Mouse (Mus musculus) heart, adult 2 months (tissue): Measurements from ENCODE around the gene Med8. TPM values are rescaled to one million over a fixed set of nuclear protein-coding genes. Genes with fewer than 3 reads are reported as not detected.

Experiments used
- DNase-seq, 2 experiments: peaks; one replicate each; pipeline ENCODE4 v3.0.0; 2021
- H3K27ac ChIP-seq: fragments of 200-600 bp; 2 replicates; pipeline ENCODE4 v1.8.1; 2022
- H3K27me3 ChIP-seq: fragments of 200-500 bp; 2 replicates; pipeline ENCODE4 v1.6.1; 2012; ENCODE audit warnings: mild to moderate bottlenecking, low read length, inconsistent platforms, mixed read lengths; ENCODE audit not compliant: control insufficient read depth, insufficient read depth
- H3K36me3 ChIP-seq: fragments of 200-500 bp; 2 replicates; pipeline ENCODE4 v1.6.1; 2012; ENCODE audit warnings: low read length, inconsistent platforms; ENCODE audit not compliant: control insufficient read depth, insufficient read depth
- H3K4me1 ChIP-seq: fragments of 200-500 bp; 2 replicates; pipeline ENCODE4 v1.6.1; 2011; ENCODE audit warnings: low read length; ENCODE audit not compliant: control insufficient read depth, insufficient read depth
- H3K4me3 ChIP-seq: fragments of 200-600 bp; 2 replicates; pipeline ENCODE4 v1.8.1; 2022
- H3K79me2 ChIP-seq: fragments of 200-500 bp; replicated peaks from 2 replicates; pipeline ENCODE4 v1.6.1; 2012; ENCODE audit warnings: mild to moderate bottlenecking, inconsistent platforms, low read length, moderate library complexity, mixed read lengths; ENCODE audit not compliant: control insufficient read depth, insufficient read depth
- H3K9ac ChIP-seq: fragments of 200-500 bp; 2 replicates; pipeline ENCODE4 v1.6.1; 2012; ENCODE audit warnings: low read depth, mild to moderate bottlenecking, control low read depth, inconsistent platforms, low read length, mixed read lengths
- CTCF ChIP-seq: fragments of 200-600 bp; IDR thresholded peaks from 2 replicates; pipeline ENCODE4 v1.8.1; 2022; ENCODE audit warnings: antibody characterized with exemption, mild to moderate bottlenecking, moderate library complexity
- EP300 ChIP-seq: fragments of 200-500 bp; IDR thresholded peaks from 2 replicates; pipeline ENCODE4 v1.6.1; 2011; ENCODE audit warnings: low read depth, low read length, control low read depth; ENCODE audit not compliant: insufficient read depth
- POLR2A ChIP-seq: fragments of 200-500 bp; IDR thresholded peaks from 2 replicates; pipeline ENCODE4 v1.6.1; 2011; ENCODE audit warnings: mild to moderate bottlenecking, low read depth, low read length, control low read depth; ENCODE audit not compliant: insufficient read depth
- WGBS: fragments of 180-500 bp; shearing (Covaris S2); methylation state at CpG from one replicate; pipeline ENCODE4 v1.1.7; 2018; 5-methylcytosine and 5-hydroxymethylcytosine counted together
- intact Hi-C: fragments of 180-260 bp; cut with DNase I; formaldehyde crosslinking; loops from one replicate; pipeline ENCODE4 v1.15.1; 2025
- polyA plus RNA-seq: library from polyadenylated mRNA; depleted of rRNA; stranded (reverse); fragments of >200 nt; gene quantifications from 2 replicates; pipeline ENCODE4 v1.2.3, GENCODE M21; 2012
- total RNA-seq, 2 experiments: library from RNA; stranded (reverse); gene quantifications; 2 replicates each; pipeline ENCODE4 v1.2.3; 2021

Gene Med8
- total and polyA plus RNA-seq, 3 experiments, result 19.0 to 42.5 (median 41.0) TPM

DNA sequence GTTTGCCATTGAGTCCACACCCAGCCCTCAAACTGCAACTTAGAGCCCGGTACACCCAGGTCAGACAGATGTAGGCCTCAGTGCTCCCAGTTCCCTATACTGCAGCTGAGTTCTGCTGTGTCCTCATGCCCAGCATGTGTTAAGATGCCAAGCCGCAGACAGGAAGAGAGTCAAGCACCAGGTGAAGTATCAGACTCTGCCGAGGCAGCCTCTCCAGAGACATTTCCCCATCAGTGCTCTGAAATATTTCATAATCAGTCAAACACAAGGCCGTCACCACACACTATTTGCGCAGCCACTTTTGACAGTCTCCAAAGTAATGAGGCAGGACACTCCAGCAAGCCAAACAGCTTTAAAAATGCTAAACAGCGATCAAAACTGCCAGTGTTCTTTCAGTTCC, 10.7 kb upstream of the Med8 start:
- H3K79me2 ChIP-seq, result no peaks in the 10 kb centered on the region
- no peak overlapping the region for H3K4me3 ChIP-seq
- peaks cover 5% of the 10 kb centered on the region for H3K4me1 ChIP-seq
- H3K27me3 ChIP-seq, result no peaks in the 10 kb centered on the region
- intact Hi-C loops, result no loop called here
- WGBS, result 93% methylated on average over 6 of the region's 6 CpGs
- no peak overlapping the region for H3K27ac ChIP-seq
- DNase-seq, result no peak
- H3K9ac ChIP-seq, result no peak overlapping the region
- TF ChIP-seq POLR2A (no peak), CTCF (no peak), EP300 (no peak)
- H3K36me3 ChIP-seq, result peaks cover 3% of the 10 kb centered on the region; the same call in 1 of the 2 replicates

DNA sequence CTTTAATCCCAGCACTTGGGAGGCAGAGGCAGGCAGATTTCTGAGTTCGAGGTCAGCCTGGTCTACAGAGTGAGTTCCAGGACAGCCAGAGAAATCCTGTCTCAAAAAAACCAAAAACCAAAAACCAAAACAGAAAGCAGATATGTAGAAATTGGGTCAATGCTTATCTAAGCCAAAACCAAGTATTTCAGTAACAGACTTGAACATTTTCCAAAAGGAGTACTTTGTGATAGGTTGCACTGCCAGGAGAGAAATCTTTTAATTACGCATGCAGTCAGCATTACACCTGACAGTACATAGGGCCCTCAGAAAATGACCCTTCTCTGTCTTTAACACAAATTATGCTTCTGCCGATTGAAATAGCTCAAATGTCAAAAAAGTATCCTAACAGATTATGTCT, 7.7 kb upstream of the Med8 start:
- no peak overlapping the region for H3K4me3 ChIP-seq
- H3K9ac ChIP-seq, result no peak overlapping the region
- H3K36me3 ChIP-seq, result no peaks in the 10 kb centered on the region
- intact Hi-C loops, result no loop called here
- no peaks in the 10 kb centered on the region for H3K79me2 ChIP-seq
- no peak overlapping the region for H3K27ac ChIP-seq
- no peaks in the 10 kb centered on the region for H3K4me1 ChIP-seq
- WGBS, result 90% methylated on average over 3 of the region's 3 CpGs
- DNase-seq, result no peak
- TF ChIP-seq POLR2A (no peak), CTCF (no peak), EP300 (no peak)
- H3K27me3 ChIP-seq, result no peaks in the 10 kb centered on the region

DNA sequence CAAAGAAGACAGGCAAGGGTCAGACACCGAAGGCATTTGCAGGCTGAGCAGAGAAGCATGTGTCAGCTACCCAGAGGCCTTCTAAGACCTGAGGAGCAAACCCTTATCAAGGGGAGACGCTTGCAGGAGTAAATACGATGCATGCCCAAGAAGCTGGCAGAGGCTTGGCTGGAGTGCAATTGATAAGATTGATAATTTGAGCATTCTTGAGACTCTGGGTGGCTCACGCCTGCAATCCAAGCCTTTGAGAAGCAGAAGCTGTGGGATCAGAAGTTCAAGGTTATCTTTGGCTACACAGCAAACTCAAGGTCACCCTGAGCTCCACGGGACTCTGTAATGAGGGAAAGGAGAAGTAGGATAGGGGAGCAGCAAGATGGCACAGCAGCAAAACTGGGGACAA, 7.2 kb upstream of the Med8 start:
- Histone ChIP-seq H3K4me3 (no peak overlapping the region), H3K79me2 (no peaks in the 10 kb centered on the region), H3K36me3 (no peaks in the 10 kb centered on the region), H3K27me3 (no peaks in the 10 kb centered on the region), H3K4me1 (no peaks in the 10 kb centered on the region), H3K27ac (no peak overlapping the region), H3K9ac (no peak overlapping the region)
- no peak for TF ChIP-seq POLR2A
- no peak for TF ChIP-seq CTCF
- TF ChIP-seq EP300, result no peak
- no peak for DNase-seq
- WGBS, result 76% methylated on average over 5 of the region's 5 CpGs
- intact Hi-C loops, result no loop called here

DNA sequence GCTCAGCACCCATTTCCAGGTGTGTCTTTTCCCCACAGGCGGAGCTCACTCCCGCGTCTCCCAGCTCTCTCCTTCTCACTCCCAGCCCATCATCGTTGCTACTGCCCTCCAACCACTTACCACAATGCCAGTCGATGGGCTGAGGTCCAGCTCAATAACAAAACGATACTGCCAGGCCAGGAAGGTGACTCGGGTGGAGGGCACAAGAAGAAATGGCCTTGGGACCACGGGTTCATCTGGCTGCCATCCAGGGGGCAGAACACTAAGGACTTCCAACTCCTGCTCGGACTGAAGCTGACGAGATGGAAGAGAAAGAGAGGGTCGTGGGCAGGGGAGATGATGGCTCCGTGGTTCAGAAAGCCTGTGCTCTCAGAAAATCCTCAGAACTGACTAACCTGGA, 6.4 kb upstream of the Med8 start:
- no peaks in the 10 kb centered on the region for H3K4me1 ChIP-seq
- intact Hi-C loops, result no loop called here

DNA sequence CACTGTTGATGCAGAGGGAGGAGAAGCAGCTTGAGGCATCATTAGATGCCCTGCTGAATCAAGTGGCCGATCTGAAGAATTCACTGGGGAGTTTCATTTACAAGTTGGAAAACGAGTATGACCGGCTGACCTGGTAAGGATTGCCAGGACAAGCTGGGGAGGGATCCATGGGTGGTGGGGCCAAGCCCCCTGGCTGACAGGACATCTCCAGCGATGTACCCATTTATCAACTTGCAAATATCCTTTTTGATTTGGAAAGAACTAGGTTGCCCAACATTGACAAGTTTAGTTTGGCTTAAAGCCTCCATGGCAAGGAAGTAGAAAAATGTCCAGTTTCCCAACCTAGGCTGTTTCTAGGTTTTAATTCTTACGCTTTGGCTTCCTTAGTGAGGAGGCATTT, 1.7 kb downstream of the Med8 start:
- H3K4me3 ChIP-seq, result no peak overlapping the region
- H3K4me1 ChIP-seq, result peaks cover 5% of the 10 kb centered on the region
- TF ChIP-seq EP300 (no peak), CTCF (no peak), POLR2A (no peak)
- no peaks in the 10 kb centered on the region for H3K79me2 ChIP-seq
- no peak overlapping the region for H3K27ac ChIP-seq
- 83% methylated on average over 5 of the region's 5 CpGs for WGBS
- no peak for DNase-seq
- no peak overlapping the region for H3K9ac ChIP-seq
- no peaks in the 10 kb centered on the region; the same call in 1 of the 2 replicates for H3K36me3 ChIP-seq
- intact Hi-C loops, result no loop called here
- no peaks in the 10 kb centered on the region for H3K27me3 ChIP-seq

More for the DNA sequence above, 6.4 kb upstream of the Med8 start:
- H3K79me2 ChIP-seq, result no peaks in the 10 kb centered on the region
- H3K27ac ChIP-seq, result no peak overlapping the region
- no peaks in the 10 kb centered on the region for H3K36me3 ChIP-seq
- no peak for DNase-seq
- WGBS, result 80% methylated on average over 12 of the region's 12 CpGs
- TF ChIP-seq CTCF (no peak), EP300 (no peak), POLR2A (no peak)
- no peak overlapping the region for H3K4me3 ChIP-seq
- no peak overlapping the region for H3K9ac ChIP-seq
- no peaks in the 10 kb centered on the region for H3K27me3 ChIP-seq

DNA sequence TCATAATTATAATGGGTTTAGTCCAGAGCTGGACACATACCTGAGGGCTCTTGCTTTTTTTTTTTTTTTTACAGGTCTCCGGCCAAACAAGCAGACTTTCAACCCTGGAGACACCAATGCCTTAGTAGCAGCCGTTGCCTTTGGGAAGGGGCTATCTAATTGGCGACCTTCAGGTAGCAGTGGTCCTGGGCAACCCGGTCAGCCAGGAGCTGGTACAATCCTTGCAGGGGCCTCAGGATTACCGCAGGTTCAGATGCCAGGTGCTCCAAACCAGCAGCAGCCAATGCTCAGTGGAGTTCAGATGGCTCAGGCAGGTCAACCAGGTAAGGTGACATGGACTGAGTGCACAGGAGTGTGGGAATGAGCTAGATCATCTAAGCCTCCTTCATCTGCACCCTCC, 4.4 kb downstream of the Med8 start:
- no peak overlapping the region for H3K9ac ChIP-seq
- no peak for TF ChIP-seq POLR2A
- TF ChIP-seq EP300, result no peak
- no peak for TF ChIP-seq CTCF
- no peak overlapping the region for H3K27ac ChIP-seq
- H3K79me2 ChIP-seq, result no peaks in the 10 kb centered on the region
- no peak for DNase-seq
- no peaks in the 10 kb centered on the region; the same call in 1 of the 2 replicates for H3K36me3 ChIP-seq
- intact Hi-C loops, result no loop called here
- 92% methylated on average over 5 of the region's 5 CpGs for WGBS
- no peaks in the 10 kb centered on the region for H3K27me3 ChIP-seq
- H3K4me3 ChIP-seq, result no peak overlapping the region
- peaks cover 3% of the 10 kb centered on the region for H3K4me1 ChIP-seq
